Mouse (Mus musculus) hindlimb bud, embryonic 11.5 days (tissue): ENCODE data around the gene Mdm2.
"Not testable (repeated sequence)": the region's sequence is repeated elsewhere in the genome, so short reads cannot be mapped to it uniquely, and the experiment has no call there.

Experiments
- DNase-seq: peaks from one replicate; pipeline ENCODE4 v3.0.0-alpha.2; 2012; ENCODE audit warnings: low read depth, low spot score; ENCODE audit errors: extremely low spot score

Gene Mdm2

GRCm38 (mm10) chr10:117734104-117734852 lies 23.7 kb upstream of the Mdm2 start:
- DNase-seq = not testable (repeated sequence)

DNA sequence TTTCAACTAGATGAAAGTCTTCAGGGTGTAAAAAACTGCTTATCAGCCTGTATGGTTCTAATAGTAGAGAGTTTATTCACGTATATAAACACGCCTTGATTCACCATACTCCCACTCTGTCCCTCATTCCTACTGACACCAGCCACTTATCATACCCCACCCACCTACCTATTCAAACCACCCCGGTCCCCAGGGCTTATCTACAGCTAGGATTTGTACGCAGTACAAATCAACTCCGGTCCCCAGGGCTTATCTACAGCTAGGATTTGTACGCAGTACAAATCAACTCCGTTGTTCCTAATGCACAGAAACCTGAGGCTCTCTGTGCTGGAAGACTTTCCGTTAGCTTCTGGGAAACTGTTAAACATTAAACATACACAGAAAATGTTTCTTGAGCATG lies 23.1 kb upstream of the Mdm2 start:
- DNase-seq = not testable (repeated sequence)

DNA sequence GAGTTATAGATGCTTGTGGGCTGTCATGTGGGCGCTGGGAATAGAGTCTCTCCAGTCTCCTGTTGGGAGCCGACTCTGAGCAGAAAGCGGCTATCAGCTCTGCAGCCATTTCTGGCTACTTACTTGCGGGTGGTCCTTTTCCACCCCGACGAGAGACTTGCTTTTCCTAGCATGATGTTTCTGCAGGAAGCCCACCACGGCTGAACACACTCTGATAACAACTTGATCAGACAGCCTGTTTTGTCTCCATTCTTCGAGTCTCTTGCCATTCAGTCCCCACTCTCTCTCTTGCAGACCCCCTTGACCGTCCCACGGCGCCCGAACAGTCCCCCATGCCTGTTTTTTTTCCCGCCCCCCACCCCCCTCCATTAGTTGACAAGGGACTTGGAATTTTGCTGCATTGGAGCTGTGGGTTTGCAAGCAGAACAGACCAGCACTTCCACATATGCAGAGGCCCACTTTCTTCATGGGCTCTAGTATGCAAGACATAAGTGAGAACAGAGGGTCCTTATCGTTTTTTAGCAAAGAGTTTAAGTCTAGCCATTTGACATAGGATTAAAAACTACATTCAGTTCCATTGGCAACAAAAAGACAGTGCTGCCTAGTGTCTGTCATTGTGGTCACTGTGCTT lies 22.5 kb upstream of the Mdm2 start:
- no peak for DNase-seq

GRCm38 (mm10) chr10:117732184-117732583 lies 21.6 kb upstream of the Mdm2 start:
- no peak for DNase-seq

GRCm38 (mm10) chr10:117731244-117732101 lies 20.9 kb upstream of the Mdm2 start:
- DNase-seq = no peak

DNA sequence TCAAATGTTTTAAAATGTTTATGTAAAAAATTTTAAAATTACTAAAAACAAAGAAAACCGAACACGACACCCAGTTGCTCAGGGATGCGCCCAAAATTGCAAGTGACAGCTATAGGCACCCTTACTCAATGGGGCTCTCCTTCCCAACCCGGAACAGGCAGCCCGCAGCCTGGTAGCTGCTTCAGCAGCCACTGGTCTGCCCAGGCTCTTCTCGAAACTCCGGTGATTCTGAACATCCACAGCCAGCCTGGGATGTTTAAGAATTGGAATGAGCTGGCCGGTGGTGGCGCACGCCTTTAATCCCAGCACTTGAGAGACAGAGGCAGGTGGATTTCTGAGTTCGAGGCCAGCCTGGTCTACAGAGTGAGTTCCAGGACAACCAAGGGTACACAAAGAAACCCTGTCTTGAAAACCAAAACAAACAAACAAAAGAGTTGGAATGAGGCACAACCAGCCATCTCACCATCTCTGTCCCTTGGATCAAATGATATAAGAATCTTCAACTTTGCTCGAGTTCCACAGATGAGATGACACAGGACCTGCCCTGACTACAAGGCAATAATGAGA lies 20.2 kb upstream of the Mdm2 start:
- DNase-seq = no peak

- DNase-seq = no peak
Observed at GRCm38 (mm10) chr10:117730140-117730539, 19.6 kb upstream of the Mdm2 start.

DNA sequence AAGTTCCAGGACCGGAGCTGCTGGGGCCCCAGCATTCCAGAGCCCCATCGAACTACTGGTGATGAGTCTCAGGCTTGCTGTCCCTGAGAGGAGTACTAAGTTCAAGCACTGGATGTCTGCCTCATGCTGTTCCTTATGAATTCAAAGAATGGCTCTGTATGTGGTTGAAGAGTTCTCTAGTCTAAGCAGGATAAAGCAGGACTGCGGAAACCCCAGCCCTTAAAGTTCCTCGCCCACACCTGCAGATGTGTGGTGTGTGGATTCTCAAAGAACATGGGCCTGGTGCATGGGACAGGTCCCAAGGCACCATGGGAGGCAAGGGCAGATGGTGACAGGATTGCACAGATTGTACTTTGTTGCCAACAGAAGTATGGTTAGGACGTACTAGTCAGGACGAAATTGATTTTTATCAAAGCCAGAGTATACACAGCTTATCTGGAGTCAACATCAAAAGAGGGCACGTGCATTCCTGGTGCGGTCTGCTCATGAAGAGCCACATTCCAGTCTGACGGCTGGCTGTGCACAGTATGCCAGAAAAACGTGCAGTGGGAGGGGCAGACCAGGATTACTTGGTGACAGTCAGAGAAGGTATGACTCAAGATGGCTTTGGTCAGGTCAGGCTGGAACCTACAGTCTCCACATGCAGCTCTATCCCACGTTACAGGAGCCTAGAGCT lies 18.7 kb upstream of the Mdm2 start:
- DNase-seq = no peak

DNA sequence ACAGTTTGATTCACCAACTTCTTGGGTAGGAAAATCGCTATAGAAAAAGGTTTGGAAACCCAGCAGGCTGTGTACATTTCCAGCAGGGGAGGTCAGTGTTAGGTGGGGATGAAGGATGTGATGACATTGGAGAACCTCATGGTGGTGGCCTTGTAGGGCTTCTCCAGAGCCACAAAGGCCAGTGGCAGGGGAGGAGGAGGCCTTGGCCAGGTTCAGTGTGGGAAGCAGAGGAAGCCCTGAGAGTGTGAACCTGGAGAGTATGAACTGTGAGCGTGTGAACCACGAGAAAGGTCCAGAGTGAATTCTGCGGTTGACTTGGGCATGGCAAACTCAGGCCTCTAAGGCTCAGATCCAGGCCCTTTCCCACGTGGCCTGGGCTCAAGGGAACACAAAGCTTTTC lies 18.0 kb upstream of the Mdm2 start:
- no peak for DNase-seq

DNA sequence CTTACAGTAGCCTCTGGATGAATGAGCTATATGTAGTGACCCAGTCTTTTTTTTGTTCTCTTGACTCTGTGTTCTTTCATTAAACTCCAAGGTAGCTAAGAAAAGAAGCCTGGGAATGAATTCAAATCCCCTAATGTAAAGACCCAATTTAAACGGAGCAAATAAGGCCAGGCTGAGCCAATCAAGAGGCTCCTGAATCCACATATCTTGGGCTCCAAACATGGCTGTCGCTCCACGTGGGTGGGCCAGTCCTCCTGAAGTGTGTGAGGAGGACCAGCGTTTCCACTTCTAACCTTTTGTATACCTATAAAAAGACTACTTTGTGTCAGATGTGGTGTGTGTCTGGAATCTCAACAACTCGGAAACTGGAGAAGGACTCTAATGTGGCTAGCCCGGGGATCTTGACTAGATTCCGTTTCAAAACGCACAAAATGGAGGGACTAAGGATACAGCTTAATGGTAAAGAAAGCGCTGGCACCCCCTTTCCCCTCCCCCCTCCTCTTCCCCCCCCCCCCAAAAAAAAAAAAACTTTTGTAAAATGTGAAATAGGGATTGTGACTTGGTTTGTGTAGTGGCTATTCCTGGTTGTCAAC lies 17.1 kb upstream of the Mdm2 start:
- no peak for DNase-seq

DNA sequence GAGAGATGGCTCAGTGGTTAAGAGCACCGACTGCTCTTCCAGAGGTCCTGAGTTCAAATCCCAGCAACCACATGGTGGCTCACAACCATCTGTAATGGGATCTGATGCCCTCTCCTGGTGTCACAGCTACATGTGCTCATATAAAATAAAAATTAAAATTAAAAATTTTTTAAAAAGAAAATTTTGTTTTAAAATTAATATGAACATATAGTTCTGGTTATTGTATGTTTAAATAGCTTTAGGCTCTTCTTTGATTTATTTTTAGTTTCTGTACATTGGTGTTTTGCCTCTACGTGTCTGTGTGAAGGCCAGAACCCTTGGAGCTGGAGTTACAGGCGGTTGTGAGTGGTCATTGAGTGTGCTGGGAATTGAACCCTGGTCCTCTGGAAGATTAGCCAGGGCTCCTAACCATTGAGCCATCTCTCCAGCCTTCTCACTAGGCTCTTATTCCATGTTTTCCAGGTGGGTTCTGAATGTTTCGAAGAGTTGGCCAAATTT lies 16.4 kb upstream of the Mdm2 start:
- DNase-seq = no peak

DNA sequence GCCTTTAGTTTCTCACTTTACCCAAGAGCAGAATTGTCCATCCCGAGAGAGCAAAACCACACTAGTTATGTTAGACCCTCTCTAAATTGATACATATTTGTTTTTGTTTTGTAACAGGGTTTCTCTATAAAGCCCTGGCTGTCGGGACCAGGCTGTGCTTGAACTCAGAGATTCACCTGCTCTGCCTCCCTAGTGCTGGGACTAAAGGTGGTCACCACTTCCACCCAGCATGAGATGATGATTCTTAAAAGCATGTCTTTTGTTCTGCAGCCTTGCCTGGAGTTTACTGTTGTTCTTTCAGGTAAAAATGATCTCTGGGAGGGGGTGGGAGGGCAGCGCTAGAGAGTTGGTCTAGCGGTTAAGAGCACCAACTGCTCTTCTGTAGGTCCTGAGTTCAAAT lies 15.8 kb upstream of the Mdm2 start:
- no peak for DNase-seq

- DNase-seq = no peak
Observed at GRCm38 (mm10) chr10:117725671-117726070, 15.1 kb upstream of the Mdm2 start.

- DNase-seq = no peak
Observed at GRCm38 (mm10) chr10:117724804-117725361, 14.3 kb upstream of the Mdm2 start.

- no peak for DNase-seq
Observed at GRCm38 (mm10) chr10:117724136-117724718, 13.7 kb upstream of the Mdm2 start.

GRCm38 (mm10) chr10:117718161-117719119 lies 7.9 kb upstream of the Mdm2 start:
- DNase-seq = no peak

DNA sequence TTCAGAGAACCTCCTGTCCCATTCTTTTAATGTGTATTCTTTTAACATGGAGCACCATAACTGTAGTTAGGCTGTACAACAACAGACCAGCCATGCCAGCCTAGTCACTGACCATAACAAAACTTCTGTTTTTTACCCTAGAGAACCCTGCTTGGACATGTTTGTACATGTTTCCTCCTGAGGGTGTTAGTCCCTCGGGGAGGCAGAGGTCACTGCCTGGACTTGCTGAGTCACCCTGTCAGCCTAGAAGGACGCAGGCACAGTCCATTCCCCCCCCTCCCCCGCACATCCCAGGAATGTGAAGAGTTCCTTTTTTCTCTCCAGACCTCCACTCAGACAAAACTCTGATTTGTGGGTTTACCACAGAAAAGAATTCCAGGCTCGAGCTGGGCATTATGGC lies 7.0 kb upstream of the Mdm2 start:
- no peak for DNase-seq

DNA sequence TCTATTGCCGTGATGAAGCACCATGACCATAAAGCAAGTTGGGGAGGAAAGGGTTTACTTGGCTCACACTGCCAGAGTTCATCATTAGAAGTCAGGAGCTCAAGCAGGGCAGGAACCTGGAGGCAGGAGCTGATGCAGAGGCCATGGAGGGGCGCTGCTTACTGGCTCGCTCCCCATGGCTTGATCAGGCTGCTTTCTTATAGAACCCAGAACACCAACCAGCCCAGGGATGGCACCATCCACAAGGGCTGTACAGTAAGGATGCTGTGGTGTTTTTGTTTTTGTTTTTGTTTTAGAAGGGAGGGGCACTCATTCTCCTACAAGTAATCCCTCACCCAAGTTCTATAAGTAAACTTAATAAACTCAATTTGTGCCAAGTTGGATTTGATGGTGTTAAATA lies 6.1 kb upstream of the Mdm2 start:
- no peak for DNase-seq

GRCm38 (mm10) chr10:117715654-117716053 lies 5.1 kb upstream of the Mdm2 start:
- not testable (repeated sequence) for DNase-seq
